Mouse (Mus musculus) neural tube, embryonic 15.5 days (tissue): ENCODE measurements around the gene Smc3. TPM values are rescaled to one million over a fixed set of nuclear protein-coding genes. Genes with fewer than 3 reads are reported as not detected.
A peak's percentile ranks its signal among the peaks of the same experiment; 100 is the strongest.
"Not testable (repeated sequence)": the region's sequence is repeated elsewhere in the genome, so short reads cannot be mapped to it uniquely, and the experiment has no call there.

Source experiments
- ATAC-seq: fragments of 200-750 bp; cut with Nextera tagmentation; 2 replicates; pipeline ENCODE4 v1.8.0; 2017; ENCODE audit warnings: mild to moderate bottlenecking, moderate TSS enrichment, moderate library complexity; ENCODE audit not compliant: low FRiP score
- H3K27ac ChIP-seq: fragments of 300-500 bp; sonication (generic); replicated peaks from 2 replicates; pipeline ENCODE4 v1.5.1; 2015; ENCODE audit warnings: mild to moderate bottlenecking, inconsistent platforms
- H3K27me3 ChIP-seq: fragments of 300-500 bp; sonication (generic); replicated peaks from 2 replicates; pipeline ENCODE4 v1.6.1; 2015; ENCODE audit warnings: inconsistent platforms
- H3K36me3 ChIP-seq: fragments of 300-500 bp; sonication (generic); 2 replicates; pipeline ENCODE4 v1.6.1; 2015; ENCODE audit warnings: inconsistent platforms
- H3K4me1 ChIP-seq: fragments of 300-500 bp; sonication (generic); 2 replicates; pipeline ENCODE4 v1.6.1; 2015; ENCODE audit warnings: inconsistent platforms
- H3K4me2 ChIP-seq: fragments of 300-500 bp; sonication (generic); 2 replicates; pipeline ENCODE4 v1.6.1; 2015; ENCODE audit warnings: inconsistent platforms, mild to moderate bottlenecking, moderate library complexity
- H3K4me3 ChIP-seq: fragments of 300-500 bp; sonication (generic); replicated peaks from 2 replicates; pipeline ENCODE4 v1.5.1; 2015; ENCODE audit warnings: mild to moderate bottlenecking, inconsistent platforms
- H3K9ac ChIP-seq: fragments of 300-500 bp; sonication (generic); replicated peaks from 2 replicates; pipeline ENCODE4 v1.6.1; 2015; ENCODE audit warnings: mild to moderate bottlenecking, inconsistent platforms
- H3K9me3 ChIP-seq: fragments of 300-500 bp; sonication (generic); replicated peaks from 2 replicates; pipeline ENCODE4 v1.6.1; 2016; ENCODE audit warnings: inconsistent platforms
- WGBS: fragments of 180-500 bp; shearing (Covaris S2); methylation state at CpG from one replicate; pipeline ENCODE4 v1.1.7; 2015; ENCODE audit warnings: mixed read lengths; 5-methylcytosine and 5-hydroxymethylcytosine counted together
- polyA plus RNA-seq: library from polyadenylated mRNA; unstranded; fragments of >200 nt; fragmentation: Nextera tagmentation; extraction: Ambion mirVana; gene quantifications from 2 replicates; pipeline ENCODE4 v1.2.1, GENCODE M21; 2015

Smc3 gene
- polyA plus RNA-seq, 1 experiment from 2014 or later: 49.9 TPM

DNA sequence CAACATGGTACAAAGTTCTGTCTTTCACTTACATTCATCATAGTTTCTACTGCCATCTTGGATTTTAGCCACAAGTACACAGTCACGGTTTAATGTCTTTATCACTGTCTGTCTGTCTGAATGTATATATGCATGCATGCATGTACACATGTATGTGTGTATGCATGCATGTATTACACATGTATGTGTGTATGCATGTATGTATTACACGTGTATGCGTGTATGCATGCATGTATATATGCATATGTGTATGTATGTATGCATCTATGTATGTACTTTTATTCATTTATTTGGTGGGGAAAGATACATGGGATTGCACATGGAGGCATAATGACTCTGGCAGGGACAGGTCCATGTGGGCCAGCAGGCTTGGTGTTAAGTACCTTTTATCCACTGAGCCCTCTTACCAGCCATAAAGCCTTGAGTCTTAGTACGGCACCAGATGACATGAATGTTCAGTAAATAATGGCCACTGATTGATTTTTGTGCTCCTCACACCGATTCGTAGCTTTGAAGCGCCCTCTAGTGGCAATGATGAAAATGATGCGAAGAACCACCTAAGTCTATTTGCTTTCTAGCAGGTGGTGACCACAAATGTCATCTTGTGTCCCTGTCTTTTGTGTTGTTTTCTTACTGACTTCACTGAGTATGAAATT is 21.5 kb upstream of the Smc3 start:
- Histone ChIP-seq H3K36me3 (no peaks in the 10 kb centered on the region), H3K27ac (no peak overlapping the region), H3K4me2 (peak overlapping the region; percentile 31; the same call in 1 of the 2 replicates), H3K9ac (no peak overlapping the region), H3K27me3 (no peaks in the 10 kb centered on the region), H3K4me3 (no peak overlapping the region), H3K9me3 (no peaks in the 10 kb centered on the region), H3K4me1 (no peaks in the 10 kb centered on the region)
- ATAC-seq: no peak; the same call in 1 of the 2 replicates
- WGBS: 14% methylated on average over 8 of the region's 8 CpGs

DNA sequence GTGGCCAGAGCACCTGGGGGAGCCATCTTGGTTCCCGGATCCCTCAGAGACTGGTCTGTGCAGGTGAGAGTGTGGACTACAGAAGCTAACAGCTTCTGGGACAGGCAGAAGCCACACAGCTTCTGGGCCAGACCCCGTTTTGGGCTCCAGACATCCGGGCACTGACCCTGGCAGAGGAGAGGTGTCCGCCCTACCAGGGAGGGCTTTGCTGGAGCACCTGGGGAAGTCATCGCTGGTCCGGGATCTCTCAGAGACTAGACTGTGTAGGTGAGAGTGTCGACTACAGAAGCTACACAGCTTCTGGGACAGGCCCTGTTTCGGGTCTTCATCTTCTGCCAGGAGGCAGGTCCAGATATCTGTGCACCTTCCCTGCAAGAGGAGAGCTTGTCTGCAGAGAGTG is 19.9 kb upstream of the Smc3 start:
- not testable (repeated sequence) for ATAC-seq, H3K9me3 ChIP-seq, H3K36me3 ChIP-seq, H3K4me3 ChIP-seq, H3K27ac ChIP-seq, H3K9ac ChIP-seq, H3K4me1 ChIP-seq, H3K4me2 ChIP-seq, H3K27me3 ChIP-seq
- WGBS: 91% methylated on average over 8 of the region's 8 CpGs

DNA sequence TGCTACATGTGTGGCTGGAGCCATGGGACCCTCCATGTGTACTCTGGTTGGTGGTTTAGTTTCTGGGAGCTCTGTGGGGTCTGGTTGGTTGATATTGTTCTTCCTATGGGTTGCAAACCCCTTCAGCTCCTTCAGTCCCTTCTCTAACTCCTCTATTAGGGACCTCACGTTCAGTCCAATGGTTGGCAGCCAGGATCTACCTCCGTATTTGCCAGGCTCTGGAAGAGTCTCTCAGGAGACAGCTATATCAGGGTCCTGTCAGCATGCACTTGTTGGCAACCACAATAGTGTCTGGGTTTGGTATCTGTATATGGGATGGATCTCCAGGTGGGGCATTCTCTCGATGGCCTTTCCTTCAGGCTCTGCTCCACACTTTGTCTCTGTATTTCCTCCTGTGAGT is 12.5 kb upstream of the Smc3 start:
- not testable (repeated sequence) for H3K4me2 ChIP-seq, H3K36me3 ChIP-seq, H3K27me3 ChIP-seq, H3K4me1 ChIP-seq, H3K27ac ChIP-seq, H3K9me3 ChIP-seq, H3K9ac ChIP-seq, H3K4me3 ChIP-seq, ATAC-seq
- 89% methylated on average over 3 of the region's 3 CpGs for WGBS

DNA sequence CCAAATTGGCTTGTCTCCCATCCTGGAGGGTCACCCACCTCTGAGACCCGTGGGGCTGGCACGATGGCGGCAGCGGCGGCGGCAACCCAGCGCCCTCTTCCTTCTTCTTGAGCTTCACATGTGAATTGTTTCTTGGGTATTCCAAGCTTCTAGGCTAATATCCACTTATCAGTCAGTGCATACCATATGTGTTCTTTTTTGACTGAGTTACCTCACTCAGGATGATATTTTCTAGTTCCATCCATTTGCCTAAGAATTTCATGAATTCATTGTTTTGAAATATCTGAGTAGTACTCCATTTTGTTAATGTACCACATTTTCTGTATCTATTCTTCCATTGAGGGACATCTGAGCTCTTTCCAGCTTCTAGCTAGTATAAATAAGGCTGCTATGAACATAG is 11.2 kb upstream of the Smc3 start, which contains the start of gene Nutf2-ps1:
Gene Nutf2-ps1 (minus strand): TSS at position 101 of the 400 bp plus-strand sequence.
- ATAC-seq, H3K36me3 ChIP-seq, H3K9ac ChIP-seq, H3K9me3 ChIP-seq, H3K27me3 ChIP-seq, H3K4me3 ChIP-seq, H3K27ac ChIP-seq, H3K4me2 ChIP-seq, H3K4me1 ChIP-seq: not testable (repeated sequence)
- WGBS: 96% methylated on average over 7 of the region's 7 CpGs

DNA sequence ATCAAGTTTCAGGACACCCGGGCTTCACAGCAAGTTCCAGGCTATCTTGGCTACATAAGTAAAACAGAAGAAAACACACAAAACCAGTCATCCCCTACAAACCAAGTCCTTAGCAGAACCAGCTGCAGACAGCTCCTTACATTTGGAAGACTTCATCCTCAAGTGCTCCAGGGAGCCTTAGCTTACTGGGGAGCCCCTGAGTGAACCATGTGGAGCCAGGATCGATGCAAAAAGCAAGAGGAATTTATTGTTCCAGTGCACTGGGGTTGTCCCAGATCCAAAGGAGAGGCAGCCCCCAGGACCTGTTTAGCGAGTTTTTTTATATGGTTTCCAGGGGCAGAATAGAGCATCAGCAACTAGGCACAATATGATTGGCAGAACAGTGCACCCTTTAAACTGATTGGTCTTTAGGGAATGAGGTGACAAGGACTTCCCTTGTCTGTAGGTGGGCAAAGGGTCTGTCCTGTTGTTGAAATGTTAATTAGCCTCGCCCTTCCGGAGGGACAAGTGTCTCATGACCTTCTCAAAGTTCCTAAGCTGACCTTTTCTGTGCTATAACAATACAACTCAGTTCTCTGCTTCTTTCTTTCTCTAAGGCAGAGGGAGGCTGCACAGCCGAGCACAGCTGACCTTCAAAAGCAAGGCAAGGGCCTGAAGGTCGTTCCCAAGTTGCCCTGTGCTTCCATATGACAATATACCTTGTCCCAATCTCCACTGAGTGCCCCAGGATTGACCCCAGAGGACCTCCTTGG is 3.3 kb upstream of the Smc3 start:
- WGBS: 52% methylated on average over 7 of the region's 7 CpGs
- Histone ChIP-seq H3K27ac (no peak overlapping the region), H3K27me3 (no peaks in the 10 kb centered on the region), H3K9ac (no peak overlapping the region), H3K4me3 (no peak overlapping the region), H3K9me3 (no peaks in the 10 kb centered on the region), H3K4me2 (no peak overlapping the region), H3K4me1 (peaks cover 8% of the 10 kb centered on the region), H3K36me3 (no peaks in the 10 kb centered on the region; the same call in 1 of the 2 replicates)
- ATAC-seq: no peak

DNA sequence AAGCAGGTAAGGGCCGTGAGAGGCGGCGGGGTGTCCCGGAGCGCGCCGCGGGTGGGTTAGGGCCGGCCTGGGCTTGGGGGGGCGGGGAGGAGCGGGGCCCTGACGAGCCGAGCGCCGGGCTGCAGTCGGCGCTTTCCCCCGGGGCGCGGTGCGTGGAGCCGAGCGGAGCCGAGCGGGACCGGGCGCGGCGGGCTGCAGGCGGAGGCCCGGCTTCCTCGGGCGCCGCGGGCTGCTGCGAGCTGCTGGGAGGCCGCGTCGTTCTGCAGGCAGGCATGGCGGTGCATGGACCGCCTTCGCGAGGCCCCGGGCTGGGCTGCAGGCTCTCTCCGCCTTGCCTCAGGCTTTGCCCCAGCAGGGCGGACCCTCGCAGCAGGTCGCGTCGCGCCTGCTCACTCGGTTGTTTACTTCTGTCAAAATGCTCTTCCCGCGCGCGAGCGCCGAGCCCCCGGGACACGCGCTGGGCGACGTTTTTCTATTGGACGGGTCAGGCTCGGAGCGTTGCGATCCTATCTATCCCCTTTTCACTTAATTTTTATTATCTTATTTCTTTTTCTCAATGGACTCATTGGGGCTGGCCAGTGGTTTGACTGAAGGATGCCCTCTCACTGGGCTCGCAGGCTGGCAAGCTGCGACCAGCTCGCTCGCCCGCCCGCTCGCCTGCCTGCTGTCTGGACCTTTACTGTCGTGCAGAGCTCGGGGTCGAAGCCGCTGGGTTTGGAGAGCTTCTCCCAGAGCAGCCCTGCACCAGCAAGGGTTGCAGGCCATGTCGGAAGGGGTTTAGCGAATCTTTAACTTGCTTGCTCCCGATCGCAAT is 558 bp downstream of the Smc3 start:
- Histone ChIP-seq H3K4me2 (peak overlapping the region; percentile 91), H3K9ac (peak overlapping the region; percentile 90), H3K27ac (peak overlapping the region; percentile 97), H3K36me3 (peaks cover 3% of the 10 kb centered on the region; the same call in 1 of the 2 replicates), H3K9me3 (no peaks in the 10 kb centered on the region), H3K27me3 (no peaks in the 10 kb centered on the region), H3K4me1 (peaks cover 19% of the 10 kb centered on the region), H3K4me3 (peak overlapping the region; percentile 93)
- ATAC-seq: peak; percentile 68
- WGBS: under 1% methylated on average over 65 of the region's 82 CpGs

DNA sequence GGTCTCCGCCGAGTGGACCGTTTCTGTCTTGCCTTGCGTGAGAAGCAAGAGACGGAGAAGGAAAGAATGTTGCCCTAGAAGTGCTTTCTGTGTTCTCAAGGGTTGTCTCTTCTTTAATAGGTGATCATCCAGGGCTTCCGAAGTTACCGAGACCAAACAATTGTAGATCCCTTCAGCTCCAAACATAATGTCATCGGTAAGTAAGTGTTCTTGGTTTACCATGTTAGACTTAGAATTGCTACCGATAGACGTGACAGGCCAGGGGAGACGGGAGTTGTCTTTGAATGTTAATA is 1.1 kb downstream of the Smc3 start:
- Histone ChIP-seq H3K9me3 (no peaks in the 10 kb centered on the region), H3K36me3 (peaks cover 5% of the 10 kb centered on the region), H3K27ac (peak overlapping the region; percentile 97), H3K9ac (peak overlapping the region; percentile 90), H3K4me1 (peaks cover 19% of the 10 kb centered on the region), H3K27me3 (no peaks in the 10 kb centered on the region), H3K4me2 (peak overlapping the region; percentile 91), H3K4me3 (peak overlapping the region; percentile 93)
- ATAC-seq: no peak
- 14% methylated on average over 11 of the region's 11 CpGs for WGBS

DNA sequence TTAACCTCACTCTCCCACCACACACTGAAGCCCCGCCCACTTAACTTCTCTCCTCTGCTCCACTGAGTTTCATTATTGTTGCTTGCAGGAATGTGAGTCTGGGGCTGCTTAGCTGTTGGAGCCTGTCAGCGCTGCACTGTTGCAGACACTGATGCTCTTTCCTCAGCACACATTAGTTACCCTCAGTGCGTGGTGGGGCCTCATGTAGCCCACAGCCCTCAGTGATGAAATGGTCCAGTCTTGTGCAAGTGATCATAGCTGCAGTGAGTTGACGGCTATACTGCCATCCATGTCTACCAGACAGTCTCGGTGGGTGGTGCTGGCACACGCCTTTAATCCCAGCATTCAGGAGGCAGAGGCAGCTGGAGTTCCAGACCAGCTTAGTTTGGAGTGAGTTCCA is 8.7 kb downstream of the Smc3 start:
- Histone ChIP-seq H3K27me3 (no peaks in the 10 kb centered on the region), H3K9me3 (no peaks in the 10 kb centered on the region), H3K4me3 (no peak overlapping the region), H3K36me3 (peaks cover 8% of the 10 kb centered on the region; the same call in 1 of the 2 replicates), H3K27ac (no peak overlapping the region), H3K4me1 (peaks cover 3% of the 10 kb centered on the region), H3K9ac (no peak overlapping the region), H3K4me2 (no peak overlapping the region)
- 76% methylated on average over 6 of the region's 6 CpGs for WGBS
- no peak for ATAC-seq

DNA sequence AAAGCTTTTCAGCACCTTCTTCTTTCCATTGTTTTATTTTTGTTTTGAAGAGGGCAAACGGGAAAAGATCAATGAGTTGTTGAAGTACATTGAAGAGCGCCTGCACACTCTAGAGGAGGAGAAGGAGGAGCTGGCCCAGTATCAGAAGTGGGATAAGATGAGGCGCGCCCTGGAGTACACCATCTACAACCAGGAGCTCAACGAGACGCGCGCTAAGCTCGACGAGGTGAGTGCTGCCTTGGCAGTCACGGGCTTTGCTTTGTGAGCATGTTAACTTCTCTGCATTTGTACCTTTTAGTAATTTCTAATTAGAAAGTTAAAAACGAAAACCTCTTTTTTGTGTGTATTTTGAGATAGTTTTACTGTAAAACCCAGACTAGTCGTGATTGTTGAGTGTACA is 21.5 kb downstream of the Smc3 start:
- no peaks in the 10 kb centered on the region for H3K4me1 ChIP-seq
- 95% methylated on average over 13 of the region's 13 CpGs for WGBS

DNA sequence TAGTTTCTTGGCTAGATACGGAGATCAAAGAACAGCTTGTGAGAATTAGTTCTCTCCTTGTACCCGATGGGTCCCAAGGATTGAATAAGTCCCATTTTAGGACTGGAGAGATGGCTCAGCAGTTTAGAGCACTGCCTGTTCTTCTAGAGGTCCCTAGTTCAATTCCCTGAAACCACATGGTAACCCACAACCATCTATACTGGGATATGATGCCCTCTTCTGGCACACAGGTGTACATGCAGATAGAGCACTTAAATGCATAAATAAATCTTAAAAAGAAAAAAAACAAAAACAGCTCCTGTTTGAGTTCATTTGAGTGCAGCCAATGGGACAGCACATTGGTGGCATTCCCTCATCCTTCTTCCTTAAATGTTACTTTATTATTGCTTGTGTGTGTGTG is 37.8 kb downstream of the Smc3 start:
- Histone ChIP-seq H3K4me3 (no peak overlapping the region), H3K27ac (no peak overlapping the region), H3K4me1 (no peaks in the 10 kb centered on the region), H3K4me2 (no peak overlapping the region), H3K9ac (no peak overlapping the region), H3K36me3 (peaks cover 73% of the 10 kb centered on the region), H3K27me3 (no peaks in the 10 kb centered on the region), H3K9me3 (no peaks in the 10 kb centered on the region)
- 95% methylated on average over 2 of the region's 2 CpGs for WGBS
- ATAC-seq: no peak

More for the DNA sequence above, 21.5 kb downstream of the Smc3 start:
- Histone ChIP-seq H3K4me3 (no peak overlapping the region), H3K36me3 (peaks cover 70% of the 10 kb centered on the region), H3K9ac (no peak overlapping the region), H3K27me3 (no peaks in the 10 kb centered on the region), H3K9me3 (no peaks in the 10 kb centered on the region), H3K4me2 (no peak overlapping the region), H3K27ac (no peak overlapping the region)
- ATAC-seq: no peak

DNA sequence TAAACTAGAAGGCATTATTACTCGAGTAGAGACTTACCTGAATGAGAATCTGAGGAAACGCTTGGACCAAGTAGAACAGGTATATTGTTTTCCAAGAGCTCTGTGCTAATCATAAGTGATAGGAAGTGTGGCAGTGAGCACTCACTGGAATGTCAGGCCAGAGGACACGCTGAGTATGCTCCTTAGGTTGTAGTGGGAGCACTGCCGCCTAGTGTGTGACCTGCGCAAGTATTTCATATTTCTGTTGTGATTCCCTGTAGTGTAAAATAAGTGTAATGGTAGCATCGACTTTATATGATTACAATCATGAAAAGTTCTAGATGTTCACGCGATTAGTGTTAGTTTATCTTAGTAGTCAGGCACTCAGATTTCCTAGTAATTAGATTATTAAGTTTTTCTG is 38.5 kb downstream of the Smc3 start:
- Histone ChIP-seq H3K27me3 (no peaks in the 10 kb centered on the region), H3K4me2 (no peak overlapping the region), H3K4me3 (no peak overlapping the region), H3K9me3 (no peaks in the 10 kb centered on the region), H3K9ac (no peak overlapping the region), H3K4me1 (no peaks in the 10 kb centered on the region), H3K36me3 (peaks cover 71% of the 10 kb centered on the region), H3K27ac (no peak overlapping the region)
- ATAC-seq: no peak
- whole genome bisulfite sequencing: 95% methylated on average over 8 of the region's 8 CpGs
